Mouse (Mus musculus) heart, embryonic 10.5 days (tissue): ENCODE data around the gene Ngb. TPM values are rescaled to one million over a fixed set of nuclear protein-coding genes. Genes with fewer than 3 reads are reported as not detected.
A peak's percentile ranks its signal among the peaks of the same experiment; 100 is the strongest.

Source experiments
- DNase-seq: peaks from one replicate; pipeline ENCODE4 v3.0.0-alpha.2; 2017; ENCODE audit warnings: low spot score
- H3K27ac ChIP-seq: fragments of 300-500 bp; sonication (generic); 2 replicates; pipeline ENCODE4 v1.5.1; 2016; ENCODE audit warnings: mild to moderate bottlenecking
- H3K27me3 ChIP-seq: fragments of 300-500 bp; sonication (generic); 2 replicates; pipeline ENCODE4 v1.6.1; 2016; ENCODE audit warnings: mild to moderate bottlenecking; ENCODE audit not compliant: poor library complexity, insufficient read depth, severe bottlenecking
- H3K36me3 ChIP-seq: fragments of 300-500 bp; sonication (generic); 2 replicates; pipeline ENCODE4 v1.6.1; 2016; ENCODE audit warnings: mild to moderate bottlenecking, moderate library complexity
- H3K4me1 ChIP-seq: fragments of 300-500 bp; sonication (generic); 2 replicates; pipeline ENCODE4 v1.6.1; 2016; ENCODE audit warnings: mild to moderate bottlenecking
- H3K4me3 ChIP-seq: fragments of 300-500 bp; sonication (generic); 2 replicates; pipeline ENCODE4 v1.5.1; 2016; ENCODE audit warnings: mild to moderate bottlenecking, moderate library complexity
- H3K9me3 ChIP-seq: fragments of 300-500 bp; sonication (generic); 2 replicates; pipeline ENCODE4 v1.6.1; 2016; ENCODE audit warnings: mild to moderate bottlenecking, moderate library complexity
- WGBS: fragments of 180-500 bp; shearing (Covaris S2); methylation state at CpG from one replicate; pipeline ENCODE4 v1.1.7; 2016; 5-methylcytosine and 5-hydroxymethylcytosine counted together
- polyA plus RNA-seq: library from polyadenylated mRNA; unstranded; fragments of >200 nt; fragmentation: Nextera tagmentation; extraction: Ambion mirVana; gene quantifications from 2 replicates; pipeline ENCODE4 v1.2.1, GENCODE M21; 2016

The Ngb gene
- polyA plus RNA-seq, 1 experiment from 2014 or later: 0.29 TPM

DNA sequence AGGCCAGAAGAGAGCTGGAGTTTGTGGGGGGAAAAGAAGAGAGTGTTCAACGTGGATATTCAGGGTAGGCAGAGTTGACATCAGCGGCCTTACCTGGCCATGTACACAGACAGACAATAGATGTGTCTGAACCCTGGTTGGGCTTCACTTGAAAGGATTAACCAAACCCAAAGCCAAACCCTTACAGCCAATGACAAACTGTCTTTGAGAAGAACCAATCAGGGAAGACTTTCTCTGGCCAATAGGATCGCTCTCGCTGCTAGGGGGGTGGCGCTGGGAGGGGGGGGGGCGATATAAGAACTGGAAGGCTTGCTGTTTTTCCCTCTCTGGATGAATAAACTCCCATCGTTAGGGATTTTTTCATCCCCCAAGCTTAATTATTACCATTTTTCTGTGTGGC, 15.1 kb downstream of the Ngb start:
- DNase-seq: no peak
- Histone ChIP-seq H3K4me1 (peaks cover 27% of the 10 kb centered on the region), H3K27ac (no peak overlapping the region), H3K36me3 (no peaks in the 10 kb centered on the region), H3K9me3 (no peaks in the 10 kb centered on the region), H3K4me3 (no peak overlapping the region), H3K27me3 (peaks cover 14% of the 10 kb centered on the region; the same call in 1 of the 2 replicates)
- 55% methylated on average over 7 of the region's 7 CpGs for WGBS

DNA sequence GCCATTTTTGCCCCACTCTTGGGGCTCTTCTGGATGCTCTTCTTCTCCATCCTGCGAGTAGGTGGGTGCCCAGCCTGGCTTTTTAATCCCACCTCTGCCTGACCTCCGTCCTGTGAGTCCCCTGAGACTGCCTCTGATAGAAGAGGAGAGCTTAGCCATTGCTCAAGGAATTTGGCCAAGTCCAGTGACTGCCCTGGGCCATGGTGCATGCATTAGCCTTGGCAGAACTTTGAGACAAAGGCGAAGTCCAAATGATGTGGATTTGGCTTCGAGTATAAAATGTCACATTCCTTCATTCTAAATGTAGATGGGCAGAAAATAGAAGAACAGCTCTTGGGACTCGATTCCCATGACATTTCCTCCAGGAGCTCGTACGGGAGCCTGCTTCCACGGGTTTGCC, 19.5 kb downstream of the Ngb start:
- Histone ChIP-seq H3K4me3 (no peak overlapping the region), H3K27ac (no peak overlapping the region), H3K9me3 (no peaks in the 10 kb centered on the region), H3K36me3 (no peaks in the 10 kb centered on the region), H3K27me3 (peaks cover 13% of the 10 kb centered on the region; the same call in 1 of the 2 replicates), H3K4me1 (no peaks in the 10 kb centered on the region)
- no peak for DNase-seq
- 81% methylated on average over 8 of the region's 8 CpGs for WGBS

DNA sequence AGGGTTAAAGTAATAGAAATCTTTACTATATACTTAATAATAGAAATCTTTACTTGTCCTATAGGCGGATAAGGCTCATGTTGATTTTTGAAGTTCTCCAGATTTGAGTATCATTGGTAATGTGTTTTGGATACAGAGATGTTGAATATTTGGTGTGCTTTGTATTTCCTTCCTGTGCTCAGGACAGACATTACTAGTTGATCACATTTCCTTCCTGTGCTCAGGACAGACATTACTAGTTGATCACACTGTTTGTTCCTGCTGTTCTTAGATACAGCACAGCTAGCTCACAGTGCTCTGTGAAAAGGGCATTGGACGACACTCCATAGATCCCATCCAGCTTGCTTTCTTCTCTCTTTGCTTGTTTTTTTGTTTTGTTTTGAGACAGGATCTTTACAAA, 25.7 kb downstream of the Ngb start:
- no peak for DNase-seq
- Histone ChIP-seq H3K4me3 (no peak overlapping the region), H3K4me1 (no peaks in the 10 kb centered on the region), H3K9me3 (no peaks in the 10 kb centered on the region), H3K36me3 (no peaks in the 10 kb centered on the region), H3K27me3 (peaks cover 2% of the 10 kb centered on the region; the same call in 1 of the 2 replicates), H3K27ac (no peak overlapping the region)
- 86% methylated on average over 2 of the region's 2 CpGs for WGBS

GRCm38 (mm10) chr12:87070520-87070919, 31.8 kb downstream of the Ngb start:
- 72% methylated on average over 5 of the region's 5 CpGs for WGBS
- H3K27me3 ChIP-seq: no peaks in the 10 kb centered on the region
- H3K36me3 ChIP-seq: no peaks in the 10 kb centered on the region
- H3K4me3 ChIP-seq: no peak overlapping the region
- no peaks in the 10 kb centered on the region for H3K4me1 ChIP-seq
- H3K9me3 ChIP-seq: no peaks in the 10 kb centered on the region
- DNase-seq: no peak
- no peak overlapping the region for H3K27ac ChIP-seq

DNA sequence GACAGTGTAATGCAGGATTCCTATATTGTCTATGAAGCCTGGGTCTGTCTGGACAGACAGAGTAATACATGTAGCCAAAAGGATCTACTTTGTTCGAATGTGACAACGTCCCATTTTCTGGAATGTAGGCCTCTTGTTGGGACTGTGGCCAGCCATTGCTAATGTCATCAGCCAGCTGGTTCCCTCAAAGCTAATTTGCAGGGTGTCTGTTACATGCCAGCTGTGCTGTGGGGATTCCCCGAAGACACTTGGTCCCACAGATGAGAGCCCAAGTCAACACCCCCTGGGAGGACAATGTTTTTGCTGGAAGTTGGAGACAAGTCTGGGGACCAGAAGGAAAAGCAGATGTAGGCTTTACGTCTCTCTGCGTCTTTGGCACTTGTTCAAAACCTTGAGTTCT, 35.9 kb downstream of the Ngb start:
- no peak overlapping the region for H3K4me3 ChIP-seq
- H3K36me3 ChIP-seq: no peaks in the 10 kb centered on the region
- H3K9me3 ChIP-seq: no peaks in the 10 kb centered on the region
- 85% methylated on average over 5 of the region's 5 CpGs for WGBS
- H3K27me3 ChIP-seq: no peaks in the 10 kb centered on the region
- no peak overlapping the region for H3K27ac ChIP-seq
- no peak for DNase-seq
- no peaks in the 10 kb centered on the region for H3K4me1 ChIP-seq

GRCm38 (mm10) chr12:87065446-87065845, 36.9 kb downstream of the Ngb start:
- Histone ChIP-seq H3K36me3 (no peaks in the 10 kb centered on the region), H3K4me1 (no peaks in the 10 kb centered on the region), H3K27ac (no peak overlapping the region), H3K9me3 (no peaks in the 10 kb centered on the region), H3K27me3 (no peaks in the 10 kb centered on the region), H3K4me3 (no peak overlapping the region)
- DNase-seq: no peak
- 88% methylated on average over 11 of the region's 11 CpGs for WGBS

DNA sequence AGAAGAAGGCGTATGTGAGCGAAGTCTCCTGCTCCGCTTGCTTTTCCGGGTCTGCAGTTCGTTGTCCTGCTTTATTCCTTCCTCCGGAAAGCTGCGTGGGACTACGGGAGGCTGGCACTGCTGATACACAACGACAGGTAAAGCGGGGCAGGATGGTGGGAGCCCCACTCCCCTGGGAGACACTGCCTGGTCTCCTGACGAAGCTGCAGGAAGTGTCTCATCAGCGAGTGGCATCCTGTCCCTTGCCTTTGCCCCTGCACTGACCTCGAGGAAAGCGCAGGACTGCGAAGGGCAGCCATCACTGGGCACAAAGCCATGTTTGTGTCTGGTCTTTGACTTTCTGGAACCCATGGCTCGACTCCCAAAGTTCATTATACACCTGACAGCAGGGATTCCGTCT, 45.3 kb downstream of the Ngb start:
- H3K36me3 ChIP-seq: no peaks in the 10 kb centered on the region
- DNase-seq: no peak
- no peaks in the 10 kb centered on the region for H3K4me1 ChIP-seq
- H3K27me3 ChIP-seq: peaks cover 39% of the 10 kb centered on the region
- no peak overlapping the region for H3K27ac ChIP-seq
- no peaks in the 10 kb centered on the region for H3K9me3 ChIP-seq
- WGBS: 67% methylated on average over 17 of the region's 17 CpGs
- no peak overlapping the region for H3K4me3 ChIP-seq

DNA sequence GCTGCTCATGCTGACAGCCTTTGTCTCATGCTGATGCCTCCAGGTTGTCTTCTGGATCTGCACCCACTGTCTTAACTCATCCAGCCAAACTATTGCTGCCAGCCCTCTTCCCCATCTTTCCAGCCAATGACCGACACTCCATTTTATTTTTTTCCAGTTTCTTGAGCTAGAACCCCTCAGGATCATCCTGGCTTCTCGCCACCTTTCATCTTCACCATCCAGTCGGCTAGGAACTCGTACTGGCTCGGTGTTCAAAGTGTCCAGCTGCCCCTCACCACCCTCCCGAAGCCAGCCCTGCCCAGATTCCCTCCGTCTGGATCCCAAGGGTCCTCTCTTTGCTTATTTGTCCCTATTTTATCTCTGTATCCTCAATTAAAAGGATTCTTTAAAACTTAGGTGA, 47.5 kb downstream of the Ngb start:
- Histone ChIP-seq H3K27me3 (peaks cover 39% of the 10 kb centered on the region), H3K27ac (no peak overlapping the region), H3K4me3 (no peak overlapping the region), H3K36me3 (no peaks in the 10 kb centered on the region), H3K9me3 (no peaks in the 10 kb centered on the region), H3K4me1 (no peaks in the 10 kb centered on the region)
- DNase-seq: no peak
- WGBS: 71% methylated on average over 7 of the region's 7 CpGs

- Histone ChIP-seq H3K9me3 (no peaks in the 10 kb centered on the region), H3K27ac (no peak overlapping the region), H3K4me3 (no peak overlapping the region), H3K4me1 (no peaks in the 10 kb centered on the region), H3K27me3 (peaks cover 41% of the 10 kb centered on the region), H3K36me3 (no peaks in the 10 kb centered on the region)
- DNase-seq: peak; percentile 84
- WGBS: 30% methylated on average over 10 of the region's 16 CpGs
These were observed 49.5 kb downstream of the Ngb start for GRCm38 (mm10) chr12:87052661-87053321.

- no peak for DNase-seq
- no peaks in the 10 kb centered on the region for H3K9me3 ChIP-seq
- peaks cover 10% of the 10 kb centered on the region; the same call in 1 of the 2 replicates for H3K27me3 ChIP-seq
- H3K36me3 ChIP-seq: no peaks in the 10 kb centered on the region
- H3K4me1 ChIP-seq: no peaks in the 10 kb centered on the region
- H3K27ac ChIP-seq: no peak overlapping the region
- WGBS: 47% methylated on average over 3 of the region's 3 CpGs
- no peak overlapping the region for H3K4me3 ChIP-seq
These were observed 54.8 kb downstream of the Ngb start for GRCm38 (mm10) chr12:87047536-87047935.

Other genes starting within 250 kb of the Ngb start
- gene Irf2bpl, start 217.7 kb downstream of the Ngb start, polyA plus RNA-seq: 28.7 and 35.3 TPM in 2 replicates
- gene Cipc, start 155.5 kb downstream of the Ngb start, polyA plus RNA-seq: 26.7 and 33.8 TPM in 2 replicates
- not detected in 2 replicates for gene Zdhhc22, start 112.1 kb downstream of the Ngb start, polyA plus RNA-seq
- 0.10 TPM in 1 of 2 replicates, not detected in the other for gene Tmem63c, start 81.2 kb downstream of the Ngb start, polyA plus RNA-seq
- gene Gstz1, start 44.6 kb upstream of the Ngb start, polyA plus RNA-seq: 36.9 and 38.0 TPM in 2 replicates
- gene Pomt2, start 45.4 kb upstream of the Ngb start, polyA plus RNA-seq: 16.1 and 16.3 TPM in 2 replicates
- 2.1 and 2.3 TPM in 2 replicates for gene Samd15, start 97.2 kb upstream of the Ngb start, polyA plus RNA-seq
- 2.0 and 2.4 TPM in 2 replicates for gene Tmed8, start 97.9 kb upstream of the Ngb start, polyA plus RNA-seq
- gene Noxred1, start 136.2 kb upstream of the Ngb start, polyA plus RNA-seq: 0.80 and 0.90 TPM in 2 replicates
- gene Vipas39, start 163.7 kb upstream of the Ngb start, polyA plus RNA-seq: 37.4 and 39.7 TPM in 2 replicates
- 237 and 277 TPM in 2 replicates for gene Ahsa1, start 163.9 kb upstream of the Ngb start, polyA plus RNA-seq
- 0.71 and 0.84 TPM in 2 replicates for gene Ism2, start 197.2 kb upstream of the Ngb start, polyA plus RNA-seq